Mouse (Mus musculus) CH12.LX (cell line): ENCODE measurements around the gene Abr.

Source experiments
- BHLHE40 ChIP-seq: IDR thresholded peaks from 2 replicates; pipeline ENCODE4 v1.6.1; 2011; ENCODE audit warnings: mild to moderate bottlenecking, low read depth, low read length, improper control_type of control experiment
- CHD2 ChIP-seq: IDR thresholded peaks from 2 replicates; pipeline ENCODE4 v1.6.1; 2011; ENCODE audit warnings: low read length, improper control_type of control experiment
- CTCF ChIP-seq, 2 experiments: IDR thresholded peaks in 1 of 2; conservative IDR thresholded peaks in 1 of 2; 2 replicates each; pipeline ENCODE4 v1.5.1; 2011 to 2012; ENCODE audit warnings: low read depth in 2 of 2, low read length in 2 of 2, improper control_type of control experiment in 1 of 2, inconsistent platforms in 1 of 2, mild to moderate bottlenecking in 1 of 2, moderate library complexity in 1 of 2
- HCFC1 ChIP-seq: IDR thresholded peaks from 2 replicates; pipeline ENCODE4 v1.6.1; 2012; ENCODE audit warnings: low read depth, mild to moderate bottlenecking, inconsistent platforms, low read length, improper control_type of control experiment
- MAX ChIP-seq: IDR thresholded peaks from 2 replicates; pipeline ENCODE4 v1.6.1; 2011; ENCODE audit warnings: low read length, improper control_type of control experiment
- MXI1 ChIP-seq: IDR thresholded peaks from 2 replicates; pipeline ENCODE4 v1.6.1; 2011; ENCODE audit warnings: mild to moderate bottlenecking, low read depth, low read length, improper control_type of control experiment
- POLR2A ChIP-seq: IDR thresholded peaks from 2 replicates; pipeline ENCODE4 v1.6.1; 2011; ENCODE audit warnings: low read depth, mild to moderate bottlenecking, improper control_type of control experiment, low read length
- USF2 ChIP-seq: conservative IDR thresholded peaks from 2 replicates; pipeline ENCODE4 v1.6.1; 2011; ENCODE audit warnings: low read depth, low read length, improper control_type of control experiment

- TF ChIP-seq BHLHE40 (no peak), CHD2 (no peak), USF2 (no peak), CTCF (conservative IDR thresholded peaks at IDR 0.05 in 1 of 2, IDR thresholded peaks at IDR 0.05 in 1 of 2; ENCODE audit: low read depth in 2 of 2, low read length in 2 of 2) (no peak), POLR2A (no peak), HCFC1 (no peak), MXI1 (no peak), MAX (0 out of 2 replicates have a peak, but pooled peaks have one; percentile 2)
Observed at GRCm38 (mm10) chr11:76478676-76479655, 143.1 kb downstream of the Abr start.
